24 mouse cellular contexts compared by ENCODE assay signal in the genomic region with DNA sequence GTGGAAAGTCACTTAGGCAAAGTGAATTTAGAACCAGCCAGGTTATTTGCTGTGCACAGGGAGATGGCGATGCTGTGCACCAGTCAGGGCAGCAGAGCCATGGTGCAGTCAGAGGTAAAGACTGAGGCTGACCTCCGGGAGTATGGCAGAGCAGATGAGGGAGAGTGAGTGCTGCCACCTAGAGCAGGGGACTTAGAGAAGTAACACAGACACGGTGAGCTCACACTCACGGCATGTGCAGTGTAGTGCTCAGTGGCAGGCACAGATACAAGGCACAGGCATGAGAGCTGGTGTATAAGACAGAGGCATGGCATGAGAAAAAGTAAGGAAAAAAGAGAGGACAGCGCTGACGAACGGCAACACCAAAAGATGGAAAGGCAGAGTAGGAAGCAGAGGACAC. TPM values are rescaled to one million over a fixed set of nuclear protein-coding genes. Genes with fewer than 3 reads are reported as not detected.
DNase-seq lines count a peak whose midpoint lies in the region; ATAC-seq and TF ChIP-seq lines count a peak whose summit lies in the region.
"Had no signal": no experiment of that assay in that cellular context is flagged by ENCODE, and none has a peak within 500 bp of the region (broad histone marks: within the 10 kb centered on the region; RNA-seq: fewer than 3 reads in every experiment).

No protein-coding gene starts in this region.

- H3K4me1 ChIP-seq in kidney, adult 2 months (ENCODE audit: control insufficient read depth, insufficient read depth, low read length), result no peaks in the 10 kb centered on the region
- no peaks in the 10 kb centered on the region; the same call in 1 of the 2 replicates for H3K4me1 ChIP-seq in lung, adult 2 months (ENCODE audit: control insufficient read depth, insufficient read depth, low read length)
- H3K4me1 ChIP-seq in stomach, postnatal 0 days (replicated peaks; ENCODE audit: control insufficient read depth, insufficient read depth), result no peaks in the 10 kb centered on the region
- H3K4me1 ChIP-seq: forebrain, embryonic 12.5 days; heart, embryonic 13.5 days; limb, embryonic 13.5 days; midbrain, embryonic 12.5 days had no signal

- TF ChIP-seq CTCF in kidney, adult 2 months (conservative IDR thresholded peaks at IDR 0.05; ENCODE audit: insufficient read depth, insufficient read length, low read depth, low read length), result peak; percentile 9; the same call in 1 of the 2 replicates
- TF ChIP-seq CTCF in lung, adult 2 months (IDR thresholded peaks at IDR 0.05; ENCODE audit: insufficient read depth, low read length), result peak; percentile 13; the same call in 1 of the 2 replicates
- TF ChIP-seq CTCF in stomach, postnatal 0 days (IDR thresholded peaks at IDR 0.05; ENCODE audit: low read depth), result peak; percentile 33; the same call in 1 of the 2 replicates
- no peak for TF ChIP-seq CTCF in gastrocnemius, adult 2 months (IDR thresholded peaks at IDR 0.05)

- no peak overlapping the region for H3K4me3 ChIP-seq in kidney, adult 2 months (ENCODE audit: insufficient read depth, low read depth, low read length)
- H3K4me3 ChIP-seq in lung, adult 2 months (replicated peaks; ENCODE audit: extremely low read depth, low read depth, low read length), result no peak overlapping the region
- H3K4me3 ChIP-seq in stomach, postnatal 0 days (ENCODE audit: low read depth, low read length), result no peak overlapping the region
- H3K4me3 ChIP-seq in gastrocnemius, adult 2 months, result no peak overlapping the region
- H3K4me3 ChIP-seq: forebrain, embryonic 12.5 days; heart, embryonic 13.5 days; limb, embryonic 13.5 days; midbrain, embryonic 12.5 days had no signal

- H3K36me3 ChIP-seq in kidney, adult 2 months (ENCODE audit: control insufficient read depth, insufficient read depth, low read length), result peaks cover 2% of the 10 kb centered on the region; the same call in 1 of the 2 replicates
- H3K36me3 ChIP-seq in stomach, postnatal 0 days (ENCODE audit: control insufficient read depth, insufficient read depth, low read length), result peaks cover 10% of the 10 kb centered on the region; the same call in 1 of the 2 replicates

- no peaks in the 10 kb centered on the region for H3K27me3 ChIP-seq in kidney, adult 2 months (replicated peaks; ENCODE audit: control insufficient read depth, insufficient read depth, low read length)
- no peaks in the 10 kb centered on the region for H3K27me3 ChIP-seq in stomach, postnatal 0 days (ENCODE audit: control insufficient read depth, insufficient read depth, low read length)
- H3K27me3 ChIP-seq: forebrain, embryonic 12.5 days; heart, embryonic 13.5 days; limb, embryonic 13.5 days; midbrain, embryonic 12.5 days had no signal

- no peak for ATAC-seq in stomach, postnatal 0 days (ENCODE audit: low FRiP score, low TSS enrichment)
- ATAC-seq: CD4-positive, CD25-positive, alpha-beta regulatory T cell, adult 4 months; forebrain, postnatal 0 days; hindbrain, embryonic 16.5 days had no signal

- H3K27ac ChIP-seq in kidney, adult 2 months (ENCODE audit: insufficient read depth, low read depth, low read length), result no peak overlapping the region
- no peak overlapping the region for H3K27ac ChIP-seq in stomach, postnatal 0 days (replicated peaks)
- H3K27ac ChIP-seq in gastrocnemius, adult 2 months, result no peak overlapping the region
- H3K27ac ChIP-seq: forebrain, embryonic 12.5 days; heart, embryonic 13.5 days; limb, embryonic 13.5 days; midbrain, embryonic 12.5 days had no signal

- no peak overlapping the region for H3K9ac ChIP-seq in stomach, postnatal 0 days (ENCODE audit: low read length)
- H3K9ac ChIP-seq: forebrain, embryonic 12.5 days; forebrain, postnatal 0 days; heart, embryonic 13.5 days; limb, embryonic 13.5 days; midbrain, embryonic 12.5 days had no signal

- no peak for DNase-seq in kidney, adult 2 months
- DNase-seq in kidney, postnatal 10 days, result no peak
- DNase-seq in lung, adult 2 months, result no peak
- no peak for DNase-seq in lung, postnatal 14 days
- peak; percentile 23 for DNase-seq in ZHBTc4 (ENCODE audit: low read depth, low spot score)
- DNase-seq in stomach, postnatal 0 days (ENCODE audit: low spot score), result no peak
- DNase-seq in gastrocnemius, adult 2 months, result no peak
- DNase-seq: adrenal gland, postnatal 14 days; cerebellum, adult 18-20 months; cerebellum, postnatal 14 days; forebrain, postnatal 0 days; gastrocnemius, postnatal 10 days; heart, postnatal 14 days; kidney, adult 9 months; kidney, postnatal 14 days; lung, postnatal 10 days; right cerebral cortex, postnatal 14 days had no signal

- TF ChIP-seq POLR2A in kidney, adult 2 months (IDR thresholded peaks at IDR 0.05; ENCODE audit: low read depth, low read length), result no peak
- TF ChIP-seq POLR2A in lung, adult 2 months (IDR thresholded peaks at IDR 0.05; ENCODE audit: borderline replicate concordance, extremely low read depth, low read depth, low read length), result no peak

- intact Hi-C loops in gastrocnemius, adult 2 months (cut with DNase I), result no loop called here

- 77% methylated on average over 7 of the region's 7 CpGs for WGBS in kidney, adult 2 months
- 75% methylated on average over 7 of the region's 7 CpGs for WGBS in lung, adult 2 months
- 74% methylated on average over 7 of the region's 7 CpGs for WGBS in stomach, postnatal 0 days

- no peak overlapping the region for H3K4me2 ChIP-seq in stomach, postnatal 0 days (replicated peaks; ENCODE audit: low read depth)
- H3K4me2 ChIP-seq: forebrain, embryonic 12.5 days; heart, embryonic 13.5 days; limb, embryonic 13.5 days; midbrain, embryonic 12.5 days had no signal

- TF ChIP-seq EP300 in stomach, postnatal 0 days (optimal IDR thresholded peaks at IDR 0.05), result no peak

- no peaks in the 10 kb centered on the region for H3K9me3 ChIP-seq in stomach, postnatal 0 days (ENCODE audit: control insufficient read depth, low read length)
- H3K9me3 ChIP-seq: forebrain, embryonic 12.5 days; heart, embryonic 13.5 days; limb, embryonic 13.5 days; midbrain, embryonic 12.5 days had no signal

RNA-seq across cellular contexts. Expression of gene Msrb3, which starts 30.6 kb away (rescaled TPM):
- polyA plus RNA-seq in kidney, adult 2 months (2012; rRNA removed), result 7.8 and 9.4 TPM in 2 replicates
- 32.1 and 36.6 TPM in 2 replicates for polyA plus RNA-seq in lung, adult 2 months (2012; rRNA removed)
- 19.5 and 23.2 TPM in 2 replicates for polyA plus RNA-seq in stomach, postnatal 0 days (2015; fragmentation: Nextera tagmentation; extraction: Ambion mirVana)
- 100 to 1,000 TPM; 111 to 116 TPM for total RNA-seq in gastrocnemius, adult 2 months (2021)
- total RNA-seq: monocyte, adult 5-6 weeks had no signal

RNA-seq across cellular contexts. Expression of gene Lemd3, which starts 49.6 kb away (rescaled TPM):
- 3.6 and 4.1 TPM in 2 replicates for polyA plus RNA-seq in kidney, adult 2 months (2012; rRNA removed)
- 5.8 and 7.0 TPM in 2 replicates for polyA plus RNA-seq in lung, adult 2 months (2012; rRNA removed)
- polyA plus RNA-seq in stomach, postnatal 0 days (2015; fragmentation: Nextera tagmentation; extraction: Ambion mirVana), result 1.7 TPM in 2 replicates
- 10 to 100 TPM; 11.4 to 11.9 TPM for total RNA-seq in gastrocnemius, adult 2 months (2021)
